Mouse (Mus musculus) adrenal gland, postnatal 25 days (tissue): ENCODE measurements around the gene Zfp683. TPM values are rescaled to one million over a fixed set of nuclear protein-coding genes. Genes with fewer than 3 reads are reported as not detected.
A peak's percentile ranks its signal among the peaks of the same experiment; 100 is the strongest.

Experiments used
- DNase-seq: peaks from one replicate; pipeline ENCODE4 v3.0.0; 2021; ENCODE audit warnings: mixed read lengths
- total RNA-seq: library from RNA; stranded (reverse); gene quantifications from 2 replicates; pipeline ENCODE4 v1.2.3, GENCODE M21; 2021

The Zfp683 gene
- total RNA-seq, 1 experiment from 2014 or later = not detected

DNA sequence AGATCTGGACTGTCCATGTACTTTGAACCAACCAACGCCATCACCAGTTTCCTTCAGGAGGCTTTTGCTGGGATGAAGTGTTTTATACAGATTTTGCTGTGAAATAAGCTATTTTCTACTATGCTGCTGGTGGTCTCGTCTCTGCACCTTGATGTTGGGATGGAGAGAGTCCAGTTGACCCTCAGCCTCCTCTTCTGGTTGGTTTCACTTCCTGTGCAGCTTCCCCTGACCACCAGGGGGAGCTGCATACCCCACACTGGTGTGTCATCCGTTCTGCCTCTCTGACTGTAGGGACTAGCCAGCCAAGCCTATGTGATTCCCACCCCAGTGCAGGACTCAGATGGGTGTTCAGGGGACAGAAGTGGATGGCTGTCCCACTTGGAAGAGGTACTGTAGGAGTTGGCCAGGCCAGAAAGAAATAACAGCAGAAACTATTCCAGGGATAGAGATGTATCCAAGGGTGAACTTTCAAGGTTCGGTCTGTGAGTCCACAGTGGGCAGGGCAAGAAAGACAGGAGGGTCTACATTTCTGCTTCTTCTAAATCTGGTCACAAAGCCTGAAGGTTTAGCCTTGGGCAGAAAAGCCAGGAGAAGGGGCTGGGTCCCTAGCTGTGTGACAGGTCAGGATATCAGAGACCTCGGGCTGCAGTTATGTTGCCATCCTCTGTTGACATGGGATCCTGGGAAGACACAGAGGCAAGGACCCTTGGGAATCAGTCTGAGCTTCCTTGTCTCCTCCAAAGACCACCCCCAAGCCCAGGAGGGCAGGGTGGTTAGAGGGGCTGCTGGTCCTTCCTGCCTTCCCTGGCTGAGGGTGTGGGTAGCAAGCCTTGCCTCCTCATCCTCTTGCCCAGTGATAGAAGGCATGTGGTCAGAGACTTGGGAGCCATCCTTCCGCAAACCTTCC, 39.0 kb downstream of the Zfp683 start:
- DNase-seq = peak; percentile 69

DNA sequence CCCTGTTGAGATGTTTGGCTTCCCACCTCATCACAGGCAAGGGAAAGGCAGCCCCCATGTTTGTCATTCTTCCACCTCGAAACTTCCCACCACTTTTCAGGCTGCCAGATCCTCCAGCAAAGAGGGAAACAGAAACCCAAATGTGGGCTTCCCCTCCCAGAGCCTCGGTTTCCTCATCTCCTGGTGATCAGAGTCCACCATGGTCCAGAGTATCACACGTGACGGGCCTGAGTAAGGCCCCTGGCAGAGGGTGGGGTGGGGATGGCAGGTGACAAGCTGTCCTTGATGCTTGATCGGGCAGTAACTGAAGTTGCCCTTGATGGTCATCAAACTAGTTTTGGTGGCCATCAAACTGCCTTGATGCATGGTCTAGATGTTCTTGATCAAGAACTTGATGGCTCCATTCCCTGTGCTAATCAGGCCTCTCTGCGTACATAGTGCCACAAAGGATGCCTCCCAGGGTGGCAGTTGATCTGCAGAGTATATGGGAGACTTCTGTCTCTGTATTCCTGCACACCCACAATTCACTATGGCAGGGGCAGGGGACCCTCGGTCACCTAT, 40.4 kb downstream of the Zfp683 start:
- no peak for DNase-seq

DNA sequence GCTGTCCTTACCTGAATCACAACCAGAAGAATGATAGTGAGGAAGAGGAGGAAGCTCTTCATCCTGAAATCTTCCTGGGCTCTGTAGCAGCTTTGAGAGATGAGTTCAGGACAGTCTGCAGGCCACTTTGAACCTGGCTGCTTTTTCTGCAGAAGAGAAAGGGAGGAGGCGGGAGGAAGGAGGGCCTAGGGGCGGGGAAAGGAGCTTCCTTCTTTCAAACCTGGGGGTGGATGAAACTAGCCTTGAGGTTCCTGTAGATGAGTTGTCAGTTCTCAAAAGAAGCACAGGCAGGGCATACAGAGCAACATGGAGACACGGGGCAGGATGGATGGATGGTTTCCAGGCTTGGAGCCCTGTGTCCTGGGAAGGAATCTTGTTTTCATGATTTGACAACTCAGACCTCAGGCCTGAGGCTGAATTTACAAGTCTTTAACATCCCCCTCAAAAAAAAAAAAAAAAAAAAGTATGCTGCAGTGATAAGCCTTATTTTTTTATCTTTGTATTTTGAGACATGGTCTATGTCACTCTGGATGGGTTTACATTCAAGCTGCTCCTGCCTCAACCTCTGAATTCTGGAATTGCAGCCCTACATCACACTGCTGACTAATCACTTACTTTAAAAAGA, 41.4 kb downstream of the Zfp683 start, which contains the start of gene Cd52:
Gene Cd52, minus strand, starts transcription at position 160 of the 625 bp plus-strand sequence.
- DNase-seq = no peak

DNA sequence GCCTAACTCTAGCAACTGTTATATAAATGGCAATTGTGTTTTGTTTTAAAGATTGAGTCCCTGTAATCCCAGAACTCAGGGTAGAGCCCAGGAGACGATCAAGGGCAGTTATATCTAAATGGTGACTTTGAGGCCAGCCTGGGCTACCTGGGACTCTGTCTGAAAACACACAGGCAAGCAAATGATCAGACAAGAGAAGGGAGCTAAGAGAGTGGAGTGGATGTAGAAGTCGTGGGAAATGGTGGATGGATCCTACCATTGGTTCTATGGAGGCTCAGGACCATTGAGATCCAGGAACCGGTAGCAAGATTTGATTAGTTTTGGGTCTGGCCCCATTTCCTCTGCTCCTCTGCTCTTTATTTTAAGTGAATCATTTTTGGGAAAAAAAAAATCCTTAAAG, 42.5 kb downstream of the Zfp683 start:
- DNase-seq = no peak

DNA sequence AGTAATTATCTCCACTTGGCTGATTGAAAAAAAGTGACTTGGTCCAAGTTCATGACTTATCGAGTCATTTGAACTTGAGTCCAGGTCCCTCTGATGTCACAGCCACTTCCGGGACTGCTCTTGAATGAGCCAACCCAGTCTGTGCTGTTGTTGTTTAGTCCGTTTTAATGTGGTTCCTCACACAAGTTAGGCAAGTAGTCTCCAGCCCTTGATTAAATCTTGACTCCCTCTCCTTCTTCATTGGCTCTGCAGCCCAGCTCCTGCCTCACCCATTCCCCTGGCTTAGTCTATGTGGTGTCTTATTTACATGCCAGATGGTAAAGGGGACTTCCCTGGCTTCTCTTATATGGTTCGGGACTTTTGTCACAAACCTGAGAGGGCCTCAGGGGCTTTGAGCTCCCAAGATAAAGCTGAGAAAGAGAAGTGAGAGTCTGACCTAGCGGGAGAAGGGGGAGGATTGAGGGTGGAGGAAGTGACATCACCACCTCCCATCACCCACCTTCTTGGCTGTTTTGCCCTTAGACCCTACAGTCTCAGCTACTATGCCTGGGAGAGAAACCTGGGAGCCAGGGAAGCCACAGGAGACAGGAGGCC, 43.5 kb downstream of the Zfp683 start:
- no peak for DNase-seq

DNA sequence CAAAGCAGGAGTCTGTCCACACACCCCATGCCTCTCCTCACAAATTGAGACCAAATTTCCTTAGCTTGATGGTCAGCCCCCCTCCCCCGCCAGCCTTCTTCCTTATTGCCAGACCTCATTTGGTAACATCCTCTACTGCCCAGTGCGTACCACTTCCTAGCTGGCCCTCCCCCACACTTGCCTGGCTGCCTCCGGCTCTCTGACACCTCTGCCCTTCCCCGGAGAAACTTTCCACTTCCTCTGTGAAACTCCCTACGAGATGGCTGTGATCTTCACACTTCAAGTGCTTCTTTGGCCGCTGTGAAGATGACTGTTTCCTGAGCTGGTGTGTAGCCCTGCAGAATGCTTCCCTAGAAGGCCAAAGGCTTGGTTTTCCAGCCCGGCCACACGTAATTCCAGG, 45.0 kb downstream of the Zfp683 start:
- no peak for DNase-seq

DNA sequence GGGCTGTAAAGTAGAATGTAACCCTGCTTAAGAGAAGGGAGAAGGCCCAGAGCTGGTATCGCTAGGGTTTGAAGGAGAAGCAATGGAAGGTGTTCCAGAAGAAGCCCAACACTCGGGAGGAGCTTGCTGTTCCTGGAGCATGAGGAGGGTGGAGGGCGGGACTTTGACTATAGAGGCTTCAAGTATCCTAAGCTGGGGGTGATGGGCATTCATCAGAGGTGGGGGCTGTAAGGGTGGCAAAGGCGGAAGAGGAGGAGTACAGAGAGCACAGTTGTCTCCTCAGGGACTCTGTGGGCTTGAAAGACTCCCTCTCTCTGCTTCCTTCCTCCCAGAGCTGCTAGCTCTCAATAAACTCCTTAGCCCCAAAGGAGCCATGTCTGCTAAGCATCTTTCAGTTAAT, 46.6 kb downstream of the Zfp683 start:
- DNase-seq = no peak

DNA sequence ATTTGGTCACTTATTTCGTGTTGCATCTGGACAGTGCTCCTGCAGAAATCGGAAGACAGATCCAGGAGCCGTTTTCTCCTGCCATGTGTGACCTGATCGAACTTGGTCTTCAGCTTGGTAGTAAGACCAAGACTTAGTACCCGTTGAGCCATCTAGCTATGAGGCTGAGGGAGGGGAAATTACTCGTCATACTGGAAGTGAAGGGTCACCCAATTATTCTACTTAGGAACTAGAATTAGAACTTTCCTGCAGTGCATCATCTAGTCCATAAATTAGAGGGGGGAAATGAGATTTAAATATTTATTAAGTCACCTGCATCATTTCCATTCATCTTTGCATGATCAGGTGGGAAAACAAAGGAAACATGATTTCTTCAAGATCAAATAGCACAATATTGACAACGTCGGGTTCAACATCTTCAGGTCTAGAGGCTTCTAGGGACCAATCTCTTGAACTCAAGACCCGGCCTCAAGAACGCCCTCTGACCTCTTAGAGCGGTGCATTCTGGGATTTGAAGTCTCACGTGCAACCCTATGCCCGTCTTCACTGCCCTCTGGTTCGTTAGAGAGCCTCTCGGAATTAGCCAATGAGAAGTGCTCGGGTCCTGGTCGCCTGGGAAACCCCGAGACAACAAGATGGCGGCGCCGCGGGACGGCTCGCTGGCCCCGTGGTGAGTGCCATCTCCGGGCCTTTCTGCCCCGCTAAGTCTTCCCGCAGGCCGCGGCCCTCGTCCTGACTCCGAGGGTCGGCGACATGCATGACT, 48.5 kb downstream of the Zfp683 start, which contains the start of gene Ubxn11:
Gene Ubxn11, plus strand, starts transcription at position 592 of the 763 bp plus-strand sequence.
- peak; percentile 85 for DNase-seq

DNA sequence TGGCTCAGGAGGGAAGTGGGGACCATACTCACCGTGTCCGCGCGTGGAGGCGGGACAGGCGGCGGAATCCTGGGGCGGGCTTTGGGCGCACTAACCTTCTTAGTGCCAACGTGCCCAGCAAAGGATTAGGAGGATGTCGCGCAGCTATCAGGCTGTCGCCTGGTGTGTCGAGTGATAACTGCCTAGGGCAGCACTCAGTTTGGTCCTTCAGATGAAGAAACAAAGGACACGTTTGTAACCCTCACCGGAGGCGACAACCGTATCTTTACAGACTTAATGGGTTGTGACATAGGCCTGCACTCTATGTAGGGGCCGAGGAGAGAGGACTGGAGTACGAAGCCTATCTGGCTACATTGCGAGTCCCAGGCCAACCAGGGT, 49.1 kb downstream of the Zfp683 start:
- DNase-seq = no peak

DNA sequence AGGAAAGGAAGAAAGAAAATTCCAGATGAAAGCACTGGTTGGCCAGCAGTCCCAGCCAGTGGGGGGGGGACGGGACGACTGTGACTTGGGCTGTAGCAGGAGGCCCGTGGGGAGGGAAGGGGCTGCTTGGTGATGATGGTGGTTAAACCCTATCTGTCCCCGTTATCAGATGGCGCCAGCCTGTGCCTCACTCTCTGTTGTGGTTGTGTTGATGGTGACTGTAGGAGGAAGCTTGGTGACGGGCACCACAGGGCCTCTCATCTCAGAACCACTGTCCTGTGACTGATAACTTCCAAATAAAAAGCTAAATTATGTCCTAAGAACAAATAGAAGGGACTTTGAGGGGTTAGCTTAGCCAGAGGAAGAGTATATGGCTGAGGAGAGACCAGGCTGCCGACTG, 52.5 kb downstream of the Zfp683 start:
- no peak for DNase-seq

DNA sequence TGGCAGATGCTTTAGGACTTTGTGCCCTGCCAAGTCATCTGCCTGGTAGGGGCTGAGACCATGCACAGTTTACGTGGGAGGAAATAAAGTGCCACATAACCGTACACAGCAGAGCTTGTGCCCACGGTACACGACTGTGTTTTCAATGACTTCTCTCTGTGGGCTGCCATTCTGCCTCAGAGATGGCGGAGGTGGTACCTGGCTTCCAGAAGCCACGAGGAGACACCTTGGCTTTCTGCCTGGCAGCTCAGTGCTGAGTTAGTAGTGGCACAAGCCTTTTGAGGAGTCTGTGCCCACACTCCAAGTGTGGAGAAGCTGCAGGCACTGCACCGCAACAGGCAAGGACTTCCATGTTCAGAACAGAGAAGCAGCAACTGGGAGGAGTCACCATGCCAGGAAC, 54.1 kb downstream of the Zfp683 start:
- no peak for DNase-seq

DNA sequence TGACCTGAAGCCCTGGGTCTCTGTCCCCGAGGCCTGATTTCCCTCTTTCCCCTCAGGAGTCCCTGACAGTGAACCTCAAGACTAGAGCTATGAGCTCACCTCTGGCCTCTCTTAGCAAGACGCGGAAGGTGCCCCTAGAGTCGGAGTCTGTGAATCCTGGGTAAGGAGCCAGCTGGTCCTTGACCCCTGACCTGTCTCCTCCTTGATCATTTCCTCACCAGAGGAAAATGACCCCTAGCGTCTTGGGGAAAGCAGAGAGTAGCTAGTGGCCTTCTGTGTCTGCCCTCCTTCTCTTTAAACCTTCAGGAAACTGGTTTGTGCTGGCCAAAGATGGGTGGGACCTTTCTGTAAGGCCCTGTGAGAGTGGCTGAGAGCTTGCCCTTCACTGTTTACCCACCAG, 54.6 kb downstream of the Zfp683 start:
- DNase-seq = no peak

Other genes starting within 250 kb of the Zfp683 start
- gene Rps6ka1, start 166.0 kb upstream of the Zfp683 start, total RNA-seq = 14.7 and 21.3 TPM in 2 replicates
- 391 and 425 TPM in 2 replicates for gene Hmgn2, start 85.2 kb upstream of the Zfp683 start, total RNA-seq
- gene Dhdds, start 52.9 kb upstream of the Zfp683 start, total RNA-seq = 45.2 and 55.0 TPM in 2 replicates
- gene Lin28a, start 35.0 kb upstream of the Zfp683 start, total RNA-seq = not detected in 2 replicates
- gene Crybg2, start 7.0 kb downstream of the Zfp683 start, total RNA-seq = 0.15 TPM in 1 of 2 replicates, not detected in the other
- gene Cd52, start 41.2 kb downstream of the Zfp683 start, total RNA-seq = 3.5 and 8.4 TPM in 2 replicates
- 8.1 and 9.4 TPM in 2 replicates for gene Ubxn11, start 48.7 kb downstream of the Zfp683 start, total RNA-seq
- gene Sh3bgrl3, start 75.0 kb downstream of the Zfp683 start, total RNA-seq = 62.5 and 73.2 TPM in 2 replicates
- 15.7 and 19.2 TPM in 2 replicates for gene Cep85, start 133.3 kb downstream of the Zfp683 start, total RNA-seq
- not detected in 2 replicates for gene Gm7534, start 149.2 kb downstream of the Zfp683 start, total RNA-seq
- not detected in 2 replicates for gene Catsper4, start 173.5 kb downstream of the Zfp683 start, total RNA-seq
- 0.49 TPM in 1 of 2 replicates, not detected in the other for gene Cnksr1, start 184.6 kb downstream of the Zfp683 start, total RNA-seq
- gene E130218I03Rik, start 189.8 kb downstream of the Zfp683 start, total RNA-seq = not detected in 2 replicates
- 8.8 and 10.3 TPM in 2 replicates for gene Zfp593, start 191.8 kb downstream of the Zfp683 start, total RNA-seq
- gene Gm30191, start 193.1 kb downstream of the Zfp683 start, total RNA-seq = not detected in 2 replicates
- gene Grrp1, start 200.3 kb downstream of the Zfp683 start, total RNA-seq = 6.2 and 8.3 TPM in 2 replicates
- gene Pdik1l, start 234.1 kb downstream of the Zfp683 start, total RNA-seq = 19.7 and 20.2 TPM in 2 replicates